Mouse (Mus musculus) liver (tissue): ENCODE data around the gene Itgb7.

Experiments
- DNase-seq: peaks from one replicate; pipeline ENCODE4 v3.0.0-alpha.2; 2020; ENCODE audit warnings: mixed read lengths

The Itgb7 gene

DNA sequence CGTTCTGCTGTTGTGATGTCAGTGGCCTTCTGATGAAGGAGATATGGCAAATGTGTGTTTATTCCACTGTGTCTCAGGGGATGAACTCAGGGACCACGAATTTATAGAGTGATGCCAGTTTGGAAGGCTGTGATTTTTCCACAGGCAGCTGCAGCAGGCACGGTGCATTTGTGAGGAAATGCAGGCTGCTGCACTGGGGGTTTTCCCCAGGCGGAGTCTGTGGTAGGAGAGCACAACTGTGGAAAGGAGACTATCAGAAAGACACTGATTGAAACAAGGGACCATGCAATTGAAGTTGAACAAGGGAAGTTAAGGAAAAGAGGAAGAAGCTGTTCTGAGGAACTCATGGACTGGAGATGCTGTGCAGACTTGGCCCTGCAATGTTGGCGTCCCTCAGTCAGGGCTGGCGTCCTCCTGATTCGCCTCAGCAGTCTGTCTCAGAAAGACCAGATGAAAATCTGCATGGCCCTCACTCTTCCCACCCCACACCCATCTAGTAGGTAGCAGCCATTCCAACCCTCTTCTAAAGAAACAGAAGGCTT lies 39.4 kb downstream of the Itgb7 start:
- no peak for DNase-seq

DNA sequence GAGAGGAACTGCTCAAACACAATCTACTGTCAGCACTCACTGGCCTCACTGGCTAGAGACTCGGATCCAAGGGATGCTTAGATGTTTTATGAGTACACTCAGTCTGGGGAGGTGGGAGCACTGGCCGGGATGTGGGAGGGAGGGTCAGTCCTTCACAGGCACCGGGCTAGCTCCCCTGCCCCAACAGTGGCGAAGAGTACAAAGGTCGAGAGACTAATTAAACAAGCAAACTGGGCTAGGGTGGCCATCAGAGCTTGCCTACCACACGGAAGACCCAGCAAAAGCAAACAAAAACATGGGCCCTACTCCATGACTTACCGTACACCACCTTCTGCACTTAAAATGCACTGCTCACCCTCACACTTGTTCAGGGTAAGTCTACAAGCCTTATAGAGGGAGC lies 40.0 kb downstream of the Itgb7 start:
- peak; percentile 34 for DNase-seq

DNA sequence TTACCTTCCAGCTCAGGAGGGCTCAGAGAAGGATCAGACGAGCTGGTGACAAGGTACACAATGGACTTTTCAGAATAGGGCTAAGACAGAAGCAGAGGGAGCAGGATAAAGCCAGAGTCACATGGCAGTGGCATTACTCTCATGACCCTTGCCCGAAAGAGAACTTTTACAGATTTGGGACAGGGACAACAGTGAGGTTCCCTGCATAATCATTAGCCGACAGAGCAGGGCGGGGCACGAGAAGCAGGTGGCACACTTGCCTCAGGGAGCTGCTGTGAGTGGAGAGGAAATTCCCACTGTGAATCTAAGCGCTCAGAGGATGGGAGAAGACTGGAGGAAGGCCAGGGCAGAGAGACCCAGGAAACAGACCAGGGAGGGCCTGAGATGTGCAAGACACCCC lies 42.9 kb downstream of the Itgb7 start:
- no peak for DNase-seq

DNA sequence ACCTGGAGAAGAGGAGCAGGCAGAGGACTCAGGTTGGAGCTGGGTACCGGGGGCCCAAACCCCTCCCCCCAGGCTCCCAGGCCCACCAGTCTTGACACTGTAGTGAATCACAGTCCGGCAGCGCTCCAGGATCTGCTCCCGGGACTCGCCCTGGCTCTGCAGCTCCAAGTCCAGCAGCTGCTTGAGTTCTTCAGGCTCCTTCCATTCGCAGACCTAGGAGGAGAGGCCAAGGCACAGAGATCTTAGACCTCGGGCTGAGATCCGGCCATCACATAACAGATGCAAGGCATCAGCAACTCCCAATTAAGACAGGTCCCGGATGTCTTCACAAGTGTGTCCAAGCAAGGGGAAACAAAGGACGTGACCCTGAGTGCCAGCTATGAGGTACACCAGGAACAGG lies 43.6 kb downstream of the Itgb7 start:
- DNase-seq = no peak

DNA sequence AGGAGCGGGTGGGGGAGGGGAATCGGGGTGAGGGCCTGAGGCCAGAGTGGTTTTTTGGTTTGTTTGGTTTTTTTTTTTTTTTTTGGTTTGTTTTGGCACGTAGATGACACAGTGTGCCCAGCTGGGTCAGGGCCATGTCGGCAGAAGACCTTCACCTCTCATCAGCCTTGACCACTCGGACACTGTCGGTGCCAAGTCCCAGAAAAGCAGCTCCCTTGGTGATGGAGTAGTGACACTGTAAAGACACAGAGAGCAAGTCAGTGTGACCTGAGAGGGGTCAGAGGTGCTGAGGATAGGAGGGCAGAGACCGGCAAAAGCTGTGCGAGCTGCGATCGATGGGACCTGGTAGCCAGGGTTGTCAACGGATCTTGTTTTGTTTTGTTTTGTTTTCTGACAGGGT lies 45.5 kb downstream of the Itgb7 start:
- no peak for DNase-seq

DNA sequence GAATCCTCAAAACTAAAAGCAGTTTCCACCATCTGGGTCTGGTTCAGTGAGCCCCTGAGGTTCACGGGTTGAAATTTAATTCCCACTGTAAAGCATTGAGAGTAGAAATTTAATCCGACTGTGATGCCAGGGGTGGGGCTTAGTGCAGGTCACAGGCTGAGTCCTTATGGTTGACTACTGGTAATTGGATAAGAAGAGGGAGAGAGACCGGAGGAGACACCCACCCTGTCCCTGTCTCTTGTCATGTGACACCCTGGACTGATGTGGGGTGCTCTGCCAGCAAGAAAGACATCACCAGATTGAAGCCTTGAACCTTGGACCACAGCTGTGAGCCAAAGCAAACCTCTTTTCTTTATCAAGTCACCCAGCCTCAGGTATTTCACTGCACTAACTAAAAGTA lies 48.7 kb downstream of the Itgb7 start:
- DNase-seq = no peak

DNA sequence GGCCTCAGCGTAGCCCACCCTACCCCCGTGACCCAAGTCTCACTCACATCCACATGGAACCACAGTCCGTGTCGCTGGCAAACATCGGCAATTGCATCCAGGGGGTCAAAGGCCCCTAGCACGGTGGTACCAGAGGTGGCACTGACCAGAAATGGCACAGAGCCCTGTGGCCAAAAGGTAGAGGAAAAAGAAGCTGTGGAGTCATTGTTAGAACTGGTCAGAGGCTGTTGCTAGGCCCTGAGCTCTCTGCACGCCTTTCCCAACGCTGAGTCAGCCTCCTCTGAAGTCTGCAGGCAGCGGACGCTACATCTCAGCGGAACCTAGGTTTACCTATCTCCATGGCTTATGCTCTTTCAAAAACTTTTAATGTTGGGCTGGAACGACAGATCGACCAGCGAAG lies 51.8 kb downstream of the Itgb7 start:
- DNase-seq = no peak

DNA sequence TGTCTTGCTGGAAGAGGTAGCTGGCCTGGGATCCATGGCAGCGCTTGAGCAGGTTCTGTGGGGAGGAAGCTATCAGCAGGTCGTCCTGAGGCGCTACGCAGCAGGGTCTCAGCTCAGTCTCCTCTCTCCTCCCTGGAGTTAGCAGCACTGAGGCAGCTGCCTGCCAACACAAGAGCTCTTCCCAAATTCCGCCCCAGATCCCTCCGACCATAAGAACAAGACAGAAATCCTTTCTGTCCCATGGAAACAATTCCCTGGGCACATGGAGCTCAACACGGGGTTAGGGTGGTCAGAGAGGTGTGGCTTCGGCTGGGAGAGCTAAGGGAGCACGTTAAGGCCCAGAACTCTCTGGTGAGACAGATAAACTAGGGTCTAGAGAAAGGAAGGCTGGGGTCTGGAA lies 52.6 kb downstream of the Itgb7 start:
- no peak for DNase-seq

DNA sequence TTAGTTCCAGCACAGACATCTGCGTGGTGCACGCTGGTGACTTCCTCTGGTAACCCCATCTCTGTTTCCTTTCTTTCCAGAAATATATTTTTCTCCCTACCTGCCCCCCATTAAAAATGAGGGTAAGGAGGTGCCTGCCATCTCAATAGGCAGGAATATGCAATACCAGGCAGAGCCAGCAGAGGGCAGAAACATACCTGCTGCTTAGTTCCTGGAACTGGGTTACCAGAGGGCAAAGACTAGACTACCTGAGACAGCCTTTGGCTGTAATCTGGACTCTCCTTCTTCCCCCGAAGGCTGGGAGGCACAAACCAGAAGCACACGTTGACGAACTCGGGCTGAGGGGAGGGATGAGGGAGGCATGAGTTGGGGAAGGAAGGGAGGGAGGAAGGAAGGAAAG lies 53.5 kb downstream of the Itgb7 start:
- DNase-seq = peak; percentile 83

DNA sequence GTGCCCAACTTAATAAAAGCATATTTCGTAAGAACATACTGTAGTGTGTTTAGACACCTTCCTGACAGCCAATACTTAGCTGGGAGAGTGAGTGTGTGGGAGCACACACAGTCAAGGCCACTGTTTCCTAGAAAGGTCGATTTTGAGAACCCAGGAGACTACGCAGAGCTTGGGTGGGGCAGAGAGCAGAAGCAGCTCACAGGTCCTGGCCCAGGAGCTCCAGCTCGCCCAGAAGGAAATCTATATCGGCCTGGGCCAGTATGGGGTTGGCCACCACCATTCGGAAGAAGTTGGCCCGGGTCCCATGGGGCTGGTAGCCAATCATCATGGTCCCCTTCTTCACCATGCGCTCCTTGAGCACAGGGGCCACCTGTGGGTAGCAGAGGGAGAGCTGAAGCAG lies 54.3 kb downstream of the Itgb7 start:
- DNase-seq = no peak

DNA sequence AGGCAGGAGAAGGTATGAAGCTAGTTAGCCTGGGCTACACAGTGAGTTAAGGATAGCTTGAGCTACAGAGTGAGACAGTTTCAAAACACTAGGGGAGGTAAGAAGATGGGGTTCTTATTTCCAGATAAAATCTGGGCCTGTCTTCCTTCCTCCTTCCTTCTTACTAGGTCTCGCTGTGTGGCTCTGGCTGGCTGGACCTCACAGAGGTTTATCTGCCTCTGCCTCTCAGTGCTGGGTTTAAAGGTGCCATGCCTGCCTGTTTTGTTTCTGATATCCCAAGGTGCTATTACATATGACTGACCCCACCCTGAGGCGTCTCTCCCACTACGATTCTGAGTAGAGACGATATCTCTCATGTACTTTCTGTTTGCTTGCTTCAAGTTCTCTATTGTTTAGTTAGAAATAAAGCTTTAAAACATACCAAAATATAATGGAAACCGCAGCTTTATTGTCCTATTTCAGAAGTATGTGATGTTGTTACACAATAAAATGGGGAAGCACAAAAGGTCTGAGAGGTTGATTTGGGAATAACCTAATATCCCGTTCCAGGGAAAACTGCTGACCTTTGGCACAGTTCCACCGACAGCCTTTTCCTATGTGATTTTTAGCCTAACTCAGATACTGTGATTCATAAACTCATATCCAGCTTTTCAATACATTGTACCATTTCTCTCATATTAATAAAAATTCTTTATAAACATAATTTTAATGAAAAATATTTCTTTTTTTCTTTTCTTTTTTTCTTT lies 55.0 kb downstream of the Itgb7 start:
- no peak for DNase-seq

DNA sequence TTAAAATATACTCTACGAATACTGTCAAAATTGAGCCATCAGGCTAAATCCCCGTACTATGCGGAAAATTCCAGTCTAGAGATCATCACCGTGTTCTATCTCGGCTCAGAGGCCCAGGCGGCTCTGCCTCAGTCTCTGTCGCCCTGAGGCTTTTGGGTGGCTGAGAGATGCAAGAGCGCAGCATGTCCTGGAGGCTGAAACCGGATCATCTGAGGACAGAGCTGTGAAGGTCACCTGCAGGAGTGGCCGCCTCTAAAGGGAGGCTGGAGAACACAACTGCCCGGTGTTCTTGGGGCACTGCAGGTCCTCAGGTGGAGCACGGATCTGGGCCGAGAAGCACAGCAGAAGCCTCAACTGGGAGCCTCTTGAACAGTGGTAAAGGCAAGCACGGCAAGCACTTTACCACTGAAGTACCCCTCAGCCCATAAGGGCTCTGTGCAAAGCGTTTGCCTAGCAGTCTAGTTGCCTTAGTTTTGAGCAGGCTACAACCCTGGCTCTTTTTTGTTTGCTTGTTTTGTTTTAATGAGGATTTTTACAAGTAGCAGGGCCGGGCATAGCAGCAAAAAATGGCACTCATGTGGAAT lies 55.9 kb downstream of the Itgb7 start:
- no peak for DNase-seq

DNA sequence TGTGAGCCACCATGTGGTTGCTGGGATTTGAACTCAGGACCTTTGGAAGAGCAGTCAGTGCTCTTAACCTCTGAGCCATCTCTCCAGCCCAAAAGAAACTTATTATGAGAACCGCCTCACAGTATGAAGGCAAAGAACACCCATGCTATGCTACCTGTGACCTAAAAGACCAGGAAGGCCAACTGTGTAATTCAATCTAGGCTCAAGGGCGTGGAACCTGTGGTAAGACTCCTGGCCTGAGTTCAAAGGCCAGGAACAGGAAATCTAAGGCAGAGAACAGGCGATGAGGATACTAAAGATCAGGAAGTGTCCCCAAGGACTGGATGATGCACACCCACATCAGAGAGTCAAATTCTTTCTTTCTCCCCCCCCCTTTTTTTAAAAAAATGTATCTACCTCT lies 58.2 kb downstream of the Itgb7 start:
- no peak for DNase-seq

DNA sequence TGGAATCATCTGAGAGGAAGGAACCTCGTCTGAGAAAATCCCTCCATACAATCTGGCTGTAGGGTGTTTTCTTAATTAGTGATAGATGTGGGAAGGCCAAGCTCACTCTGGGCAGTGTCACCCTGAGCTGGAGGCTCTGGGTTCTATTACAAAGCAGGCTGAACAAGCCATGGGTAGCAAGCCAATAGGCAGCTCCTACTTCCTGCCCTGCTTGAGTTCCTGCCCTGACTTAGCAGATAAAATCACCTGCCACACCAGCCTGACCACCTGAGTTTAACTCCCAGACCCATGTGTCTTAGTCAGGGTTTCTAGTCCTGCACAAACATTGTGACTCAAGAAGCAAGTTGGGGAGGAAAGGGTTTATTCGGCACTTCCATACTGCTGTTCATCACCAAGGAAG lies 62.7 kb downstream of the Itgb7 start:
- DNase-seq = no peak

DNA sequence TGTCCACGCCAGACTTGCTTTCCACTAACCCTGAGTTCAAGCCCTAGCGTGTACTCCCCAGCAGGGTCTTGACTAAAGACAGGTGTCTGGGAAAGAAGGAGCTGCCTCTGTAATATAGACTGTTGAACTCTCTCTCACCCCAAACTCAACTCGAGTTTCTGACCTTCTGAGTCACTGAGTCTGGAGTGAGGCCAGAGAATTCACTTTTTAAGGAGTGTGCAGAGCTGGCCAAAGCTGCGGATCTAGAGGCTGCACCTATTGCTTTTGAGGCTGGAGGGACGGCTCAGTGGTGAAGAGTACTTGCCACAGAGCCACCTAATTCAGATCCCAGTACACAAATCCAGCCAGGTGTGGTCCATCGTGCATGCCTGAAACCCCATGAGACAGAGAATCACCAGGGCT lies 64.1 kb downstream of the Itgb7 start:
- no peak for DNase-seq
